Mouse (Mus musculus) thymus, adult 2 months (tissue): Measurements from ENCODE around the gene Tfcp2. TPM values are rescaled to one million over a fixed set of nuclear protein-coding genes. Genes with fewer than 3 reads are reported as not detected.

Experiments used
- DNase-seq: peaks from one replicate; pipeline ENCODE4 v3.0.0; 2021
- H3K27ac ChIP-seq: fragments of 200-500 bp; 2 replicates; pipeline ENCODE4 v1.5.1; 2012; ENCODE audit warnings: low read length, control low read depth; ENCODE audit not compliant: control insufficient read depth, insufficient read depth
- H3K27me3 ChIP-seq: fragments of 200-500 bp; 2 replicates; pipeline ENCODE4 v1.6.1; 2012; ENCODE audit warnings: mild to moderate bottlenecking, low read length, moderate library complexity, mixed read lengths; ENCODE audit not compliant: control insufficient read depth, insufficient read depth
- H3K36me3 ChIP-seq: fragments of 200-500 bp; 2 replicates; pipeline ENCODE4 v1.6.1; 2012; ENCODE audit warnings: mild to moderate bottlenecking, low read length, moderate library complexity; ENCODE audit not compliant: control insufficient read depth, insufficient read depth
- H3K4me1 ChIP-seq: fragments of 200-500 bp; replicated peaks from 2 replicates; pipeline ENCODE4 v1.6.1; 2012; ENCODE audit warnings: low read length; ENCODE audit not compliant: control insufficient read depth, insufficient read depth
- H3K4me3 ChIP-seq: fragments of 200-500 bp; 2 replicates; pipeline ENCODE4 v1.5.1; 2012; ENCODE audit warnings: mild to moderate bottlenecking, low read length, control low read depth, moderate library complexity; ENCODE audit not compliant: control insufficient read depth, insufficient read depth
- CTCF ChIP-seq: fragments of 200-500 bp; IDR thresholded peaks from 2 replicates; pipeline ENCODE4 v1.5.1; 2012; ENCODE audit warnings: mild to moderate bottlenecking, control low read depth, low read length, moderate library complexity, borderline replicate concordance; ENCODE audit not compliant: control insufficient read depth, poor library complexity, insufficient read depth; ENCODE audit errors: extremely low read depth
- POLR2A ChIP-seq: fragments of 200-500 bp; IDR thresholded peaks from 2 replicates; pipeline ENCODE4 v1.6.1; 2012; ENCODE audit warnings: mild to moderate bottlenecking, low read length, control low read depth, moderate library complexity; ENCODE audit not compliant: control insufficient read depth, poor library complexity, insufficient read depth; ENCODE audit errors: extremely low read depth
- WGBS: fragments of 180-500 bp; shearing (Covaris S2); methylation state at CpG from one replicate; pipeline ENCODE4 v1.1.7; 2018; 5-methylcytosine and 5-hydroxymethylcytosine counted together
- polyA plus RNA-seq: library from polyadenylated mRNA; depleted of rRNA; stranded (reverse); fragments of >200 nt; gene quantifications from 2 replicates; pipeline ENCODE4 v1.2.3, GENCODE M21; 2012

Tfcp2 gene
- polyA plus RNA-seq, 1 experiment: 8.2 TPM

GRCm38 (mm10) chr15:100592817-100593216, 41.0 kb upstream of the Tfcp2 start:
- H3K4me3 ChIP-seq: no peak overlapping the region
- 96% methylated on average over 6 of the region's 6 CpGs for WGBS
- no peak for TF ChIP-seq POLR2A
- no peak for TF ChIP-seq CTCF
- H3K36me3 ChIP-seq: peaks cover 13% of the 10 kb centered on the region; the same call in 1 of the 2 replicates
- H3K4me1 ChIP-seq: no peaks in the 10 kb centered on the region
- H3K27me3 ChIP-seq: no peaks in the 10 kb centered on the region
- H3K27ac ChIP-seq: no peak overlapping the region
- DNase-seq: no peak

- no peak overlapping the region for H3K27ac ChIP-seq
- H3K4me1 ChIP-seq: no peaks in the 10 kb centered on the region
- no peak for DNase-seq
- TF ChIP-seq POLR2A: no peak
- TF ChIP-seq CTCF: no peak
- no peak overlapping the region for H3K4me3 ChIP-seq
- 58% methylated on average over 8 of the region's 8 CpGs for WGBS
- peaks cover 26% of the 10 kb centered on the region for H3K36me3 ChIP-seq
- H3K27me3 ChIP-seq: no peaks in the 10 kb centered on the region
These were observed 38.6 kb upstream of the Tfcp2 start for GRCm38 (mm10) chr15:100590436-100590835.

- no peak for DNase-seq
- no peak for TF ChIP-seq CTCF
- TF ChIP-seq POLR2A: no peak
- Histone ChIP-seq H3K36me3 (peaks cover 26% of the 10 kb centered on the region), H3K27ac (no peak overlapping the region), H3K4me1 (no peaks in the 10 kb centered on the region), H3K27me3 (no peaks in the 10 kb centered on the region), H3K4me3 (no peak overlapping the region)
- WGBS: 35% methylated on average over 6 of the region's 6 CpGs
These were observed 36.5 kb upstream of the Tfcp2 start for GRCm38 (mm10) chr15:100588297-100588696.

- Histone ChIP-seq H3K27me3 (no peaks in the 10 kb centered on the region), H3K36me3 (peaks cover 26% of the 10 kb centered on the region), H3K4me1 (no peaks in the 10 kb centered on the region), H3K4me3 (no peak overlapping the region), H3K27ac (no peak overlapping the region)
- TF ChIP-seq POLR2A: no peak
- no peak for TF ChIP-seq CTCF
- no peak for DNase-seq
- WGBS: 94% methylated on average over 4 of the region's 4 CpGs
These were observed 35.4 kb upstream of the Tfcp2 start for GRCm38 (mm10) chr15:100587166-100587565.

GRCm38 (mm10) chr15:100585931-100586330, 34.1 kb upstream of the Tfcp2 start:
- H3K27ac ChIP-seq: no peak overlapping the region
- DNase-seq: no peak
- WGBS: 95% methylated on average over 16 of the region's 16 CpGs
- H3K4me3 ChIP-seq: no peak overlapping the region
- no peaks in the 10 kb centered on the region for H3K27me3 ChIP-seq
- H3K36me3 ChIP-seq: peaks cover 25% of the 10 kb centered on the region
- H3K4me1 ChIP-seq: no peaks in the 10 kb centered on the region
- no peak for TF ChIP-seq CTCF

GRCm38 (mm10) chr15:100580108-100580507, 28.3 kb upstream of the Tfcp2 start:
- DNase-seq: no peak
- Histone ChIP-seq H3K4me1 (peaks cover 2% of the 10 kb centered on the region), H3K27ac (no peak overlapping the region), H3K36me3 (peaks cover 20% of the 10 kb centered on the region), H3K4me3 (no peak overlapping the region), H3K27me3 (no peaks in the 10 kb centered on the region)
- no peak for TF ChIP-seq CTCF
- TF ChIP-seq POLR2A: no peak
- WGBS: 94% methylated on average over 10 of the region's 10 CpGs

GRCm38 (mm10) chr15:100577972-100578371, 26.2 kb upstream of the Tfcp2 start:
- Histone ChIP-seq H3K4me3 (no peak overlapping the region), H3K36me3 (peaks cover 20% of the 10 kb centered on the region), H3K27me3 (no peaks in the 10 kb centered on the region), H3K4me1 (peaks cover 5% of the 10 kb centered on the region), H3K27ac (no peak overlapping the region)
- 90% methylated on average over 16 of the region's 16 CpGs for WGBS
- DNase-seq: no peak
- no peak for TF ChIP-seq POLR2A
- TF ChIP-seq CTCF: no peak
